Mouse (Mus musculus) lung, postnatal 25 days (tissue): Measurements from ENCODE around the gene Meis2.

ENCODE experiments used
- DNase-seq: peaks from one replicate; pipeline ENCODE4 v3.0.0; 2022; ENCODE audit warnings: low spot score

Gene Meis2

GRCm38 (mm10) chr2:115996438-115996837 is 69.2 kb downstream of the Meis2 start:
- no peak for DNase-seq

DNA sequence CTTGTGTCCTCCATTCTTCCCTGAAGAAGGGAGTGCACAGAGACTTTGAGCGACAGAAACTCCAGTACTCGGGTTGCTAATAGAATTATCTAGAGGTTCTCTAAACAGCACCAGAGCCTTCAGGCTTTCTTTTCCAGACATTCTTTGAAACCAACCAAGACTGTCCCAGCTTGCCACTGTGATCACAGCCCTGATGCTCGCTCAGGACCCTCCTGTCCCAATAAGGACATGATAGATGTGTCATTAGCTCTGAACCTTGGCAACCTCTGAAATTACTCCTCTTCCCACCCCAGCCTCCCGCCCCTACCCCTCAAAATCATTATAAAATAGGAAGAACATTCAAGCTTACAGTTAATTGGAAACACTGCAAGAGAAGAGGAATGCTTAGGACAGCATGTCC is 71.8 kb downstream of the Meis2 start:
- no peak for DNase-seq

GRCm38 (mm10) chr2:115989249-115989648 is 76.4 kb downstream of the Meis2 start:
- DNase-seq: no peak

DNA sequence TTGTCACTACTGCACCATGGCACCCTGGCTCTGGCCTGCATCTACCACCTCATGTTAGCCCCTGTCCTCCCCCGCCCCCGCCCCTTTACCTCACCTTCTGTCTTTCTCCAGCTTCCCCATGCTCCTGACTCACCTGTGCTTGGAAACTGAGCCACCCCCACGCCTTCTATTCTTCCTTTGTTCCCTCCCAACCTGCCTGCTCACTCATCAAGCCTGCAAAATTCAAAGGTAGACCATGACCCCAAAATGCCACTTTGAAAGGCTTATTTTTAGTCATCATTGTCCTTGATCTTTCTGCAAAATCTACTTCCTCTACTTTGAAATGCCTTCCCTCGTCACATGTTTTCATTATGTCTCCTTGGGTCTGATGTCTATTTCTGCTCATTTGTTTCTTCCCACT is 77.2 kb downstream of the Meis2 start:
- DNase-seq: no peak

GRCm38 (mm10) chr2:115984952-115985351 is 80.7 kb downstream of the Meis2 start:
- DNase-seq: no peak

GRCm38 (mm10) chr2:115984487-115984886 is 81.2 kb downstream of the Meis2 start:
- DNase-seq: no peak

DNA sequence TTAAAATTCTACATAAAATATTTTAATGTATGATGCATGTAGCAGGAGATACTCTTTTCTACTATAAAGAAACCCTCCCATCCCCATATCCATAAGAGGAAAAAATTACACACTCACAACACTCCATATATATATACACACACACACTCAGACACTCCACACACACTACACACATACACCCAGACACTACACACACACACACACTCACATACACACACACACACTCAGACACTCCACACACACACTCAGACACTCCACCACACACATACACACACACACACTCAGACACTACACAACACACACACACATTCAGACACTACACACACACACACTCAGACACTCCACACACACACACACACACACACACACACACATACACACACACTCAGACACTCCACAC is 85.1 kb downstream of the Meis2 start:
- DNase-seq: no peak

GRCm38 (mm10) chr2:115979683-115980476 is 85.8 kb downstream of the Meis2 start:
- no peak for DNase-seq

GRCm38 (mm10) chr2:115978666-115979065 is 87.0 kb downstream of the Meis2 start:
- no peak for DNase-seq

DNA sequence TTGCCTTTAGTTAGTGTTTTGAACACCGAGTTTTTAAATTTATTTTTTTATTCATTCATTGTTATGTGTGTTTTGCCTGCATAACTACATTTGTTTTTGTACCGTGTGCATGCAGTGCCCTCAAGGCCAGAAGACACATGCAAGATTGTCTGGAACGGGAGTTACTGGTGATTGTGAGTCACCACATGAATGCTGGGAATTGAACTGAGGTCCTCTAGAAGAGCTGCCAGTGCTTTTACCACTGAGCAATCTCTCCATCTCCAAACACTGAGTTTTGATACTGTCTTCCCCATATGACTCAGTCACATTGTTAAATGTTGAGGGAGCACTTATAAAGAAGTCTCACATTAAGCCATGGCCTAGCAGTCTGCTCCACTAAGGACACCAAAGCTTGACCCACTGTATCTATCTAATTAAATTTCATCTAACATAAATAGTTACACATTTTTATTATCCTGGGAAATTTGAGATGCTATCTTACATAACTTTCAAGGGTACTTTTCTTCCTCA is 94.3 kb downstream of the Meis2 start:
- no peak for DNase-seq

DNA sequence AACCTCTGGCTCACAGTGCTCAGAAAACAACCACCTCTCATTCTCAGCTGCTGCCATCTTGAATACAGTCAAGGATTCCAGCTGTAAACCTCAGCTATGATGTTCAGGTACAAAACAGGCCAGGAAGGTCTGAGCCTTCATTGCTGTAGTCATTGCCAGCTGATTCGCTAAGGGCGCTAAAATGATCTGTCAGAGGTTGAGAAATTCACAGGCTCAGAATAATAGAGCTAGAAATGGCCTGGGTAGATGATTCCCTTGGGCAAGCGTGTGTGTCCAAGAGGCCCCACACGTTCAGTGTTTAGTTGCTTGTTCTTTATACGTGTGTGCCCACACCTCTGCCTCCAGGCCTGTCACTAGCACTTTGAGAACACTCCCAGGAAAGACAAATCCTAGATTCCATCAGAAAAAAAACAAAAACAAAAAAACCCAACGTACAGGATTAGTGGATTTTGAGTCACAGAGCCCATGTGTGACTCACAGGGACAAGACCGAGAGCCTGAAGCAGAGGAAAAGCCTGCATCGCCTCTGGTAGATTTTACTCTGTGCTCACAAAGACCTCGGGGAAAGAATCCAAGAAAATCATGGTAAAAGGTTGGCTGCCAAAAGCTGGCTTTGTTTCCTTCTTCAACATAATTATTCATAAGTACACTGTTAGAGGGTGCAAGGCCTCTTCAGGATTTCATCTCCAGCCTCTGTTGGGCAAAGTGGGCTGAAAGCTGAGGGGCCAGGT is 95.4 kb downstream of the Meis2 start:
- no peak for DNase-seq

DNA sequence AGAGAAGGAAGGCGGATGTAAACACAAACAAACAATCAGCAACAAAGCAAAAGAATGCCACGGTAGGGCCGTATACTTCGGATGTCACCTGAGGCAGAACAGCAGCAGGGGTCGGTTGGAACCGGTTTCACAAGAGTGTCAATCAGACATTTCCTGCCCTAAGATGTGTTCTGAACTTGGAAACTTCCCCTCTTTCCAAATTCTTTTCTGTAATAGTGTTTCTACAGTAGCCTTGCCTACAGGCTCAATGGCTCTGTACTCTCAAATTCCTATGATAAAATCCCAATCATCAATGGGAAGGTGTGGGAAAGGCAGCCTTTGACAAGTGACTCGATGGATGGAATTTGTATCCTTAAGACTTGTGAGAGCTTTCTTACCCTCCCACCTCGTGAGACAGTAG is 96.4 kb downstream of the Meis2 start:
- no peak for DNase-seq

DNA sequence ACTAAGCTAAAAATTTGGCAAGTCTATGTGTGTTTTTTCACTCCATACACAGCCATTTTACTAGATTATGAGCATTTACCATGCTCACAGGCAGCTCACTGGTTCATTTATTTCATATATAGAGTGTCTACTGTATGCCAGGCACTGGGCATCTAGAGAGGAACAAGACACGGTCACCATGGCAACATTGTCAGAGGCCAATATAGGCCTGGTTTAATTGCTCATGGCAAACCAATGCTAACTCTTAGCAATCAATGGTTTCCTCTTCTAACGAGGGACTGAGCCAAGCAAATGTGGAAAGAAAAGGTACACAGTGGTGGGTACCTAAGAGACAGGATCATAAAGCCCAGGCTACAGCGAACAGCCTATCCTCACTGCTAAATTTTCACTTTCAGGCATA is 100.7 kb downstream of the Meis2 start:
- no peak for DNase-seq

- DNase-seq: no peak
These were observed 102.3 kb downstream of the Meis2 start for GRCm38 (mm10) chr2:115963293-115963835.

DNA sequence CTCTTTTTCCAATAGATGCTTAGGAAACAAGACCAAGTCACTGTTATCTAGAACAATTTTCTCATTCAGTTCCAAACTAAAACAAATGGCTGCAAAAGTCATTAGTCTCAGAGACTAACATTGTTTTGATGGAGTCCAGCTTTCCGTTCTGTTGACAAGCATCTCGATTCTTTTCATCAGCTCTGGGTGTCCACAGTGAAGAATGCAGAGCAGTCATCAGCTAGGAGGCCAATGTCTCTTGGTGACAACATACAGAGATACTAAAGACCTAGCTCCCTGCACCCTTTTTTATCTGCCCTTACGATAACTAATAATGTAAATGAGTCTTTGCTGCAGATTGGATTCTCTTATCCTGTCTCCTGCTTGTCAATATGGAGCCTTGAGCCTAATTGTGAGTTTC is 102.9 kb downstream of the Meis2 start:
- DNase-seq: no peak

DNA sequence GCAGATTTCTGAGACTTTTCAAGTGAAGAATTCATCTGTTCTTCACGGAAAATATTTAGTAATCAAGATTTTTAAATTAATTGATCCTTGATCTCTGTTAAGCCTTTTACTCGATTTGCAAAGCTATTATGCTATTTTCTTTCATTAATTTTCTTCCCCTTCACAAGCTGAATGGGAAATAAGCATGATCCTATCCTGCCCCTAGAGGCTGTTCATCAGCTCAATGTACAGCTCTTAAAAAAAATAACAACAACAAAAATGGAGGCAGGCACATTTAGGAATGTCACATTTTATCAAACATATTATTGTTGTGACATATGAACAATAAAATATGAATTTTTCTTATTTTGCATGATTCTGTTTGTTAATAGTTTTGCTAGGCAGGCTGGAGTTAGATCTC is 103.5 kb downstream of the Meis2 start:
- no peak for DNase-seq

DNA sequence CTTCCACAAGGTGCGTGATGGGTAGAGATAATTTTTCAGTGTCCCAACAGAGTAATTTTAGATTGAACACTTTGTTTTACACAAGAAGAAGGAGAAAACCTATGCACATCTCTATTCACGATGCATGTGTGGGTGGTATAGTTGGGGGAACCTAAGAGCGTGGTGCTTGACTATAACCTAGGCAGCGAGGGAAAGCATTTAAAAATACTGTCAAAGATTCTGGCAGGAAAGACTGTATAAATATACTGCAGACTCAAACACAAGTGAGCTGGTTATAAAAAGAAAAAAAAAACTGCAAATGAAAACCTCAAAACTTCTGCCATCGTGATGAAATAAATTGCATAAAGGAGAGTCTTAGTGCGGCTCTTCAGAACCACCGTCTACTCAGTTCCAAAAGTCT is 105.0 kb downstream of the Meis2 start:
- DNase-seq: no peak

- DNase-seq: no peak
These were observed 108.9 kb downstream of the Meis2 start for GRCm38 (mm10) chr2:115956786-115957185.

- no peak for DNase-seq
These were observed 115.0 kb downstream of the Meis2 start for GRCm38 (mm10) chr2:115950645-115951044.

DNA sequence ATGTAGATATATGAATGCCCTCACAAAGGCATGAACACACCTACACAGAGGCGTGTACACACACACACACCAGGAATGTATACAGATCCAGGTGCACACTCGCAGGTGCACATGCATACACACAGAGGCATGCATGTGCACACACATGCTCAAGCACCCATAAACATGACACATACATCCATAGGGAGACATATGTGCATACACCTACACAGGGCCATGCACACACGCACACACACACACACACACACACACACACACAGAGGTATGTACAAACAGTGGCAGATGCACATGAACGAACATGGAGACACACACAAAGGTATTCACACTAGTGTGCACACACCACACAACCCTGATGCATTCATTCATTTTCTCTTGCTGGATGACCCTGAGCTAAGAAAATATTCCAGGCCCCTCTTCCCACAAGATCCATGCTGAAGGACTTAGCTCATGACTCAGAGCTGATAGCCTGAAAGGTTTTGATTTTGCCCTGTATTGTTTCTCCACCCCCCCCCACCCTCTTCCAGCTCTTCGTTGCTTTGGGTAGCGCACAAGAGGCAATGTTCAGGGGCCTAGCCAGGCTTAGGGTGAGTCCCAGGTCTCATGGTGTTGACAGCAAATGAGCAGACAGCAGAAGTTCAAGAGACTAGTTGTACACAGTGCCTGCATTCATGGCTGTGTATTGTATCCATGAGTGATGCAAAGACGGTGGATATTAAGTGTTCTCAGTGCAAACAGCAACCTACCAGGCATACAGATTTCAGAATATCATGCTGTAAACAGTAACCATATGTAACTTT is 116.8 kb downstream of the Meis2 start:
- no peak for DNase-seq

DNA sequence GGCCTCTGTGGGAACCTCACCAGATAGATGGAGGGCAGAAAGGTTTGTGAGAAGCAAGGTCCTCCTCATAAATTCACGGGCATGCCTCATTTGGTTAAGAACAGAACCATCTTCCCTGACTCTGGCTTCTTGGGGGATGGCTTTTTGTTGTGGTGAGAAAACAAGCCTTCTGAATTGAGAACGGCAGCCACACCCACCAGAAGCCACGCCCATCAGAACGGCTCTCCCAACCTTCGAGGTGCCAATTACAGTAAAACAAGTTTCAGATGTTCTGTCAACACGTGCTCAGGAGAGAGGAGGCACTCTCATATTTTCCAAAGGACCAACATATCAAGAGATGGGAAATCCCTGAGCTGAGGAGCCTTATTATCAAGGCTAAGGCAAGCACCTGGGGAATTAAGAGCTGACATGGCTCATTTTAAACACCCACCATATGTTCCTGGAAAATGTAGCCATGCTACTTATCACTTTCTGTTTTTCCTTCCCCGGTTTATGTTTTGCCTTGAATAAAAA is 117.9 kb downstream of the Meis2 start:
- DNase-seq: no peak

- DNase-seq: no peak
These were observed 122.6 kb downstream of the Meis2 start for GRCm38 (mm10) chr2:115943044-115943443.
